Mouse (Mus musculus): ENCODE measurements around the gene Adamtsl5.

The Adamtsl5 gene

DNA sequence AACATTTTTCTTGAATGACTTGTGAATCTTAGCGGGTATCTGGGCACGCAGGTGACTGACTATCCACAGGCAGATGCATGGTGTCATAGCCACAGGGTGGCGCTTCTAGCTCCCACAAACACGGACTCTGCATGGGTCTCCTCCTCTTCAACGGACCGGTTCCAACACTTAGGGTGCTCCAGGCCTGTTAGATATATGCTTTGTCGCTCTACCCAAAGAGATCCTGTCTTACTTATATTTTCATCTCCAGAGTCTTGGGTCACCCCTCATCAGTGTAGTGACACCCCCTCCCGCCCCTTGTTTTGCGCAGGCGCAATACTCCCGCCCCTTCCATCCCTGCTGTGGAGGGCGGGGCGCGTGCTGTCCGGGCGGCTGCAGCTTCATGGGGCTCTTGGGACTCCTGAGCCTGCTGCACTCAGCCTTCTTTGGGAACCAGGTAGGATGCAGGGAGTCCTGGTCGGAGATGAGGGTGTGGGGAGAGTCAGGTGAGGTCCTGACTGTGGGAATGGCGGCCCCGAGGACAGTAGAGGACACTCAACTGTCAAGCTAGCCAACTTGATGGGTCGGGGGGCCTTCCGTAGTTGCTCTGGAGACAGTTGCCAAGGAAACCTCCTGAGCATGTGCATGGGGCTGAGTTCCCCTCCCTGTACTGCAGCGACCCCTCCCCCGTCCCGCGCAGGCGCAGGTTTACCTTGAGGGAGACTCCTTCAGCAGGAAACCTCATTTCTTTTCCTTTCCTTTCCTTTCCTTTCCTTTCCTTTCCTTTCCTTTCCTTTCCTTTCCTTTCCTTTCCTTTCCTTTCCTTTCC, 52.4 kb downstream of the Adamtsl5 start, which contains the start of gene Apc2:
TSS of gene Apc2 (plus strand) at position 360 of the 808 bp plus-strand sequence.
- peak; percentile 60 for DNase-seq (ENCODE audit: low read depth, low spot score)

- no peak for DNase-seq (ENCODE audit: low read depth, low spot score)
These were observed 53.4 kb downstream of the Adamtsl5 start for GRCm38 (mm10) chr10:80294788-80295303.

DNA sequence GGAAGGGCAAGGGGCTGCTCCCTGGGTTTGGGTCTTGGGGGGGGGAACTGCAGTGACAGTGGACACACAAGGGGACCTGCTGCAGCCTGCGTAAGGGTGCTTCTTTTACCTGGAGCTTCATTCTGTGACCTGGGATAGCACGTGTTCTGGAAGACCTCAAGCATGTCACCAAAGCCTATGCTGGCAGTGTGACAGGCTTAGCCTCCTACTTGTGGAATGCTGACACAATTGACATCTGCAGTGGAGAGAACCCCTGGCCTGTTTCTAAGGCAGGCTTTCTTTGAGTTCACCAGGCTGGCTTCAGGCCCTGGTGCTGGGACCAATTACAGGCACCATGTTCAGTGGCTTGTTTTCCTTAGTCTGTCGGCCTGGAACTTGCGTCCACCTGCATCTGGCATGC, 53.9 kb downstream of the Adamtsl5 start:
- no peak for DNase-seq (ENCODE audit: low read depth, low spot score)

GRCm38 (mm10) chr10:80293325-80293724, 54.9 kb downstream of the Adamtsl5 start:
- DNase-seq (ENCODE audit: low read depth, low spot score), result no peak

DNA sequence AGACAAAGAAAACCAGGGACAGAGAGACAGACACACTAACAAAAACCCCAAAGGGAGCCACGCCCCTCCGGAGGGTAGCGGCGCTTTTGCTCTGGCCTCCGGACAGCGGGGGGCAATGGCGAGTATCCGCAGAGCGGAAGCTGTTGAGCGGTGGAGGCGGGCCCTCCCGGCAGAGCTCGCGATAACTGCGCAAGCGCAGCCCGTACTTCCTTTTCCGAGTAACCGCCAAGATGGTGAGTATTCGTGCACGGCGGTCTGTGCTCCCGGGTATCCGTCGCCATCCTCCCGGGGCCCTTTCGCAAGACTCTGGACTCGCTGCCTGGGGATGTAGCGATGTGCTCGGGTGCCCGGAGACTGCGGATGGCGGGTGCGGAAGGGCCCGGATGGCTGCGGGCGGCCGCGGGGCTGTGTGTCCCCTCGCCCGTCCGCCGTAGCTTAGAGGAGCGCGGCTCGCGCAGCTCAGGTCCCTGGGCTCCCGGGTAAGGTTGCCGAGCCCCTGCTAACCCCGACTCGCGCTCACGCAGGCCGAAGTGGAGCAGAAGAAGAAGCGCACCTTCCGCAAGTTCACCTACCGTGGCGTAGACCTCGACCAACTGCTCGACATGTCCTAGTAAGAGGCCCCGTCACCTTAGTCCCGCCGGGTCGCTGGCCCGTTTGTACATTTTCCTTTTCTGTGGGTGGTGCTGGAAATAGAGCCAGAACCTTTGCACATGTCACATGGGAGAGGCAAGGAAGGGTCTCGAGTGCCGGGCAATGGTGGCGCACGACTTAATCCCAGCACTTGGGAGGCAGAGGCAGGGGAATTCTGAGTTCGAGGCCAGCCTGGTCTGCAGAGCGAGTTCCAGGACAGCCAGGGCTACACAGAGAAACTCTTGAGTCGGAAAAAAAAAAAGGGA, 55.7 kb downstream of the Adamtsl5 start, which contains the start of gene Rps15:
TSS of gene Rps15 (plus strand) at position 203 of the 896 bp plus-strand sequence.
- DNase-seq (ENCODE audit: low read depth, low spot score), result peak; percentile 96
